In the genomic region with DNA sequence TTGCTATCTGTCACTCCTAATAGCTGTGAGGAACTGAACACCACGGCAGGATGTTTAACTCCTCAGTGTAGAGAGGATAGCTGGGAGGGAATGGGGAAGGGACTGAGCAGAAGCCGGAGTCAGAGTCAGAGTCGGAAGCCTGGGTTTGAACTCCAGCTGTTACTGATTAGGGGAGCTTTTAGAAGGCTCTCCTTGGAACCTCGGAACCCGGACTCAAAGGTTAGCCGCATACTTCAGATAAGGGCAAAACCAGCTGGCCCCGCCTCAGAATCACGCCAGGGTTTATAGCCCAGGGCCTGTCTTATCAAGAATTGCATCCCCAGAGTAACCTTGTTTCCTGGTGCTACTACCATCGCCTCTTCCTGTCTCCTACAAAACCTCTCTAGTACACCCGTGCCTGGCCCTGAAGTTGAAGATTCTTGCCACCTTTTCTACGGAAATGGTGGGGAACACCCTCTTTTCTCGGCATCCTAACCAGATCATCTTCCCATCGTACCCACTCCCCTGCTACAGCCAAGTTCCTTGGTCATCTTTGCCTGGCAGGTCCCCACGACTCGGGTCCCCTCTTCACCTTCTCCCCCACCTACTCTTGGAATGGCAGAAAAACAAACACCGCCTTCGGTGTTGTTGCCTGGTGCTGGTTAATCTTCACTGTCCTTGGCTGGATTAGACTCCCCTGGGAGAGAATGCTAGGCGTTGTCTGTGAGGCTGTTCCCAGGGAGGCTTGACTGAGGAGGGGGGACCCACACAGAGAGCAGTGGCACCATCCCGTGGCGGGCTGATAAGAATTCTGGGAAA, we compare ENCODE assay signal across 9 mouse cellular contexts. TPM values are rescaled to one million over a fixed set of nuclear protein-coding genes. Genes with fewer than 3 reads are reported as not detected.
DNase-seq lines count a peak whose midpoint lies in the region; ATAC-seq and TF ChIP-seq lines count a peak whose summit lies in the region.
"Had no signal": no experiment of that assay in that cellular context is flagged by ENCODE, and none has a peak within 500 bp of the region (broad histone marks: within the 10 kb centered on the region; RNA-seq: fewer than 3 reads in every experiment).

No protein-coding gene starts in this region.

- TF ChIP-seq EP300 in MEL (IDR thresholded peaks at IDR 0.05; ENCODE audit: low read depth in 1 of 2, low read length in 2 of 2), result no peak
- no peak for TF ChIP-seq EP300 in liver, embryonic 14.5 days (IDR thresholded peaks at IDR 0.05; ENCODE audit: low read depth)

- TF ChIP-seq RAD21 in MEL (IDR thresholded peaks at IDR 0.05; ENCODE audit: low read depth, low read length), result no peak

- peaks cover 2 to 7% of the 10 kb centered on the region in 2 experiments; a peak in 3 of 4 replicates for H3K27me3 ChIP-seq in MEL (ENCODE audit: control insufficient read depth in 1 of 2, insufficient read depth in 2 of 2, low read length in 2 of 2)
- H3K27me3 ChIP-seq in hindbrain, embryonic 11.5 days (ENCODE audit: control insufficient read depth, insufficient read depth, low read length), result 0 out of 2 replicates have a peak, but pooled peaks cover 2% of the 10 kb centered on the region
- no peaks in the 10 kb centered on the region for H3K27me3 ChIP-seq in liver, embryonic 14.5 days (ENCODE audit: control insufficient read depth, insufficient read depth, low read length)
- no peaks in the 10 kb centered on the region for H3K27me3 ChIP-seq in stomach, embryonic 15.5 days (replicated peaks)

- H3K36me3 ChIP-seq in MEL (ENCODE audit: control insufficient read depth in 1 of 2, insufficient read depth in 2 of 2, low read length in 2 of 2), result no peaks in the 10 kb centered on the region
- H3K36me3 ChIP-seq in hindbrain, embryonic 11.5 days (ENCODE audit: control insufficient read depth, insufficient read depth, low read length), result no peaks in the 10 kb centered on the region
- no peaks in the 10 kb centered on the region for H3K36me3 ChIP-seq in liver, embryonic 14.5 days (replicated peaks; ENCODE audit: control insufficient read depth, insufficient read depth, low read depth)
- no peaks in the 10 kb centered on the region for H3K36me3 ChIP-seq in stomach, embryonic 15.5 days

- 26% methylated on average over 20 of the region's 20 CpGs for WGBS in hindbrain, embryonic 11.5 days
- 11% methylated on average over 20 of the region's 20 CpGs for whole genome bisulfite sequencing in liver, embryonic 14.5 days (ENCODE audit: insufficient replicate concordance)
- 14% methylated on average over 20 of the region's 20 CpGs for WGBS in stomach, embryonic 15.5 days

- H3K4me1 ChIP-seq in MEL (ENCODE audit: control insufficient read depth in 1 of 2, insufficient read depth in 2 of 2, low read length in 2 of 2), result no peaks in the 10 kb centered on the region
- H3K4me1 ChIP-seq in hindbrain, embryonic 11.5 days (replicated peaks; ENCODE audit: control insufficient read depth, insufficient read depth, low read length), result no peaks in the 10 kb centered on the region
- H3K4me1 ChIP-seq in liver, embryonic 14.5 days (replicated peaks; ENCODE audit: control insufficient read depth in 2 of 2, insufficient read depth in 2 of 2, low read length in 1 of 2), result peaks cover 0 to 9% of the 10 kb centered on the region in 2 experiments; a peak in 2 of 4 replicates
- peaks cover 8% of the 10 kb centered on the region; the same call in 1 of the 2 replicates for H3K4me1 ChIP-seq in stomach, embryonic 15.5 days

- DNase-seq in MEL (ENCODE audit: low read depth, low spot score), result peak; percentile 37
- DNase-seq in hindbrain, embryonic 11.5 days (ENCODE audit: low spot score), result peak; percentile 19
- DNase-seq in liver, embryonic 14.5 days (ENCODE audit: low read depth in 3 of 3, low spot score in 3 of 3), result no peak
- no peak for DNase-seq in frontal cortex, postnatal 10 days (ENCODE audit: low spot score in 2 of 2)
- DNase-seq in spleen, postnatal 4 days (ENCODE audit: low spot score in 2 of 2), result no peak
- DNase-seq in left cerebral cortex, adult 18-20 months (ENCODE audit: low spot score in 2 of 2), result no peak

- no peak for TF ChIP-seq CTCF in MEL (IDR thresholded peaks at IDR 0.05 in 2 of 3, conservative IDR thresholded peaks at IDR 0.05 in 1 of 3; ENCODE audit: control insufficient read depth in 1 of 3, insufficient read depth in 1 of 3, low read depth in 2 of 3, low read length in 3 of 3, poor library complexity in 1 of 3, severe bottlenecking in 1 of 3)
- no peak for TF ChIP-seq CTCF in liver, embryonic 14.5 days (IDR thresholded peaks at IDR 0.05; ENCODE audit: low read depth)

- no peak overlapping the region for H3K27ac ChIP-seq in MEL (ENCODE audit: control insufficient read depth, low read depth, low read length)
- H3K27ac ChIP-seq in hindbrain, embryonic 11.5 days (ENCODE audit: low read depth, low read length), result no peak overlapping the region
- H3K27ac ChIP-seq in liver, embryonic 14.5 days, result no peak overlapping the region
- peak overlapping the region; percentile 58; the same call in 1 of the 2 replicates for H3K27ac ChIP-seq in stomach, embryonic 15.5 days

- ATAC-seq in common myeloid progenitor, adult 5-6 weeks (replicated peaks; ENCODE audit: low read depth, poor library complexity, severe bottlenecking), result peak; percentile 80
- 0 out of 2 replicates have a peak, but pooled peaks have one; percentile 45 for ATAC-seq in hindbrain, embryonic 11.5 days (ENCODE audit: low FRiP score)
- ATAC-seq in liver, embryonic 14.5 days (ENCODE audit: insufficient read depth), result no peak
- peak; percentile 74; the same call in 1 of the 2 replicates for ATAC-seq in stomach, embryonic 15.5 days (ENCODE audit: insufficient read depth, low FRiP score, low read depth)

- no peak overlapping the region for H3K4me3 ChIP-seq in MEL (ENCODE audit: control insufficient read depth in 1 of 2, insufficient read depth in 1 of 2, low read depth in 2 of 2, low read length in 2 of 2)
- no peak overlapping the region for H3K4me3 ChIP-seq in hindbrain, embryonic 11.5 days (ENCODE audit: low read depth, low read length)
- no peak overlapping the region for H3K4me3 ChIP-seq in liver, embryonic 14.5 days (ENCODE audit: insufficient read depth in 1 of 2, low read depth in 2 of 2, low read length in 2 of 2)
- H3K4me3 ChIP-seq in stomach, embryonic 15.5 days (replicated peaks), result no peak overlapping the region
- H3K4me3 ChIP-seq: myocyte had no signal

- H3K4me2 ChIP-seq in hindbrain, embryonic 11.5 days (replicated peaks; ENCODE audit: low read depth, low read length), result no peak overlapping the region
- H3K4me2 ChIP-seq in liver, embryonic 14.5 days (ENCODE audit: low read depth), result peak overlapping the region; percentile 6; the same call in 1 of the 2 replicates
- peak overlapping the region; percentile 0; the same call in 1 of the 2 replicates for H3K4me2 ChIP-seq in stomach, embryonic 15.5 days

- TF ChIP-seq POLR2A in MEL (IDR thresholded peaks at IDR 0.05; ENCODE audit: control insufficient read depth in 1 of 2, insufficient read depth in 1 of 2, low read depth in 1 of 2, low read length in 2 of 2, poor library complexity in 1 of 2), result no peak

- no peaks in the 10 kb centered on the region for H3K9me3 ChIP-seq in MEL (replicated peaks; ENCODE audit: insufficient read depth, low read length)
- no peaks in the 10 kb centered on the region for H3K9me3 ChIP-seq in hindbrain, embryonic 11.5 days (ENCODE audit: control insufficient read depth, low read length)
- H3K9me3 ChIP-seq in liver, embryonic 14.5 days (ENCODE audit: control insufficient read depth, low read length), result no peaks in the 10 kb centered on the region
- no peaks in the 10 kb centered on the region for H3K9me3 ChIP-seq in stomach, embryonic 15.5 days

- H3K79me2 ChIP-seq in MEL (ENCODE audit: control insufficient read depth, insufficient read depth, low read length, poor library complexity), result no peaks in the 10 kb centered on the region

- H3K9ac ChIP-seq in MEL (ENCODE audit: control insufficient read depth, low read depth, low read length, poor library complexity, severe bottlenecking), result no peak overlapping the region
- H3K9ac ChIP-seq in hindbrain, embryonic 11.5 days (ENCODE audit: low read depth, low read length), result peak overlapping the region; percentile 3; the same call in 1 of the 2 replicates
- H3K9ac ChIP-seq in liver, embryonic 14.5 days (replicated peaks), result no peak overlapping the region
- H3K9ac ChIP-seq in stomach, embryonic 15.5 days, result no peak overlapping the region

RNA-seq across cellular contexts. Expression of a gene that starts 9.9 kb away (rescaled TPM):
- not detected in 2 replicates for total RNA-seq in MEL (2012; rRNA removed)
- polyA plus RNA-seq in MEL (2012; ENCODE audit: insufficient read depth in 1 of 2, insufficient read length in 2 of 2, low read depth in 1 of 2, low replicate concordance in 2 of 2, missing spikeins in 1 of 2), result not detected
- total RNA-seq in common myeloid progenitor, adult 5-6 weeks (2017), result not detected in 2 replicates
- polyA plus RNA-seq in hindbrain, embryonic 11.5 days (2014; fragmentation: Nextera tagmentation; extraction: Ambion mirVana), result 0.77 and 2.1 TPM in 2 replicates
- polyA plus RNA-seq in liver, embryonic 14.5 days (2012; rRNA removed), result 4.8 and 6.3 TPM in 2 replicates
- 6.4 and 6.9 TPM in 2 replicates for polyA plus RNA-seq in liver, embryonic 14.5 days (2014; fragmentation: Nextera tagmentation; extraction: Ambion mirVana)
- 30.4 and 33.8 TPM in 2 replicates for polyA plus RNA-seq in stomach, embryonic 15.5 days (2015; fragmentation: Nextera tagmentation; extraction: Ambion mirVana)
- not detected for total RNA-seq in left cerebral cortex, adult 18-20 months (2021)
- polyA plus RNA-seq: myocyte had no signal

RNA-seq across cellular contexts. Expression of a gene that starts 26.9 kb away (rescaled TPM):
- total RNA-seq in MEL (2012; rRNA removed), result 1.5 and 1.8 TPM in 2 replicates
- 1 to 10 TPM in 1 of 2 experiments, not detected in 1; 3.2 TPM for polyA plus RNA-seq in MEL (2012; ENCODE audit: insufficient read depth in 1 of 2, insufficient read length in 2 of 2, low read depth in 1 of 2, low replicate concordance in 2 of 2, missing spikeins in 1 of 2)
- 0.14 TPM in 1 of 2 replicates, not detected in the other for total RNA-seq in common myeloid progenitor, adult 5-6 weeks (2017)
- polyA plus RNA-seq in hindbrain, embryonic 11.5 days (2014; fragmentation: Nextera tagmentation; extraction: Ambion mirVana), result 0.40 and 0.46 TPM in 2 replicates
- polyA plus RNA-seq in liver, embryonic 14.5 days (2012; rRNA removed), result 1.2 and 1.3 TPM in 2 replicates
- 1.0 and 1.5 TPM in 2 replicates for polyA plus RNA-seq in liver, embryonic 14.5 days (2014; fragmentation: Nextera tagmentation; extraction: Ambion mirVana)
- 8.7 and 10.1 TPM in 2 replicates for polyA plus RNA-seq in stomach, embryonic 15.5 days (2015; fragmentation: Nextera tagmentation; extraction: Ambion mirVana)
- 1 to 10 TPM; 5.0 to 5.3 TPM for total RNA-seq in left cerebral cortex, adult 18-20 months (2021)
- polyA plus RNA-seq: myocyte had no signal

RNA-seq across cellular contexts. Expression of a gene that starts 27.0 kb away (rescaled TPM):
- total RNA-seq in MEL (2012; rRNA removed), result not detected in 2 replicates
- polyA plus RNA-seq in MEL (2012; ENCODE audit: insufficient read depth in 1 of 2, insufficient read length in 2 of 2, low read depth in 1 of 2, low replicate concordance in 2 of 2, missing spikeins in 1 of 2), result under 1 TPM in 1 of 2 experiments, not detected in 1; 0.03 TPM
- 7.5 and 8.0 TPM in 2 replicates for total RNA-seq in common myeloid progenitor, adult 5-6 weeks (2017)
- polyA plus RNA-seq in hindbrain, embryonic 11.5 days (2014; fragmentation: Nextera tagmentation; extraction: Ambion mirVana), result 8.8 and 12.2 TPM in 2 replicates
- polyA plus RNA-seq in liver, embryonic 14.5 days (2012; rRNA removed), result 5.0 and 5.3 TPM in 2 replicates
- 3.5 and 3.9 TPM in 2 replicates for polyA plus RNA-seq in liver, embryonic 14.5 days (2014; fragmentation: Nextera tagmentation; extraction: Ambion mirVana)
- polyA plus RNA-seq in stomach, embryonic 15.5 days (2015; fragmentation: Nextera tagmentation; extraction: Ambion mirVana), result 20.6 and 22.9 TPM in 2 replicates
- total RNA-seq in left cerebral cortex, adult 18-20 months (2021), result 1 to 10 TPM; 7.3 to 7.7 TPM
- polyA plus RNA-seq: myocyte had no signal

RNA-seq across cellular contexts. Expression of a gene that starts 59.6 kb away (rescaled TPM):
- total RNA-seq in MEL (2012; rRNA removed), result 0.04 TPM in 1 of 2 replicates, not detected in the other
- under 1 TPM in 1 of 2 experiments, not detected in 1; 0.04 TPM for polyA plus RNA-seq in MEL (2012; ENCODE audit: insufficient read depth in 1 of 2, insufficient read length in 2 of 2, low read depth in 1 of 2, low replicate concordance in 2 of 2, missing spikeins in 1 of 2)
- 5.8 and 7.3 TPM in 2 replicates for total RNA-seq in common myeloid progenitor, adult 5-6 weeks (2017)
- polyA plus RNA-seq in hindbrain, embryonic 11.5 days (2014; fragmentation: Nextera tagmentation; extraction: Ambion mirVana), result 1.3 and 1.5 TPM in 2 replicates
- 5.6 and 5.7 TPM in 2 replicates for polyA plus RNA-seq in liver, embryonic 14.5 days (2012; rRNA removed)
- 6.3 and 9.0 TPM in 2 replicates for polyA plus RNA-seq in liver, embryonic 14.5 days (2014; fragmentation: Nextera tagmentation; extraction: Ambion mirVana)
- polyA plus RNA-seq in stomach, embryonic 15.5 days (2015; fragmentation: Nextera tagmentation; extraction: Ambion mirVana), result 0.28 and 0.45 TPM in 2 replicates
- under 1 TPM; 0.51 to 0.91 TPM for total RNA-seq in left cerebral cortex, adult 18-20 months (2021)
- polyA plus RNA-seq: myocyte had no signal

Comparison
In these comparisons a context has a peak if more than half of its experiments do, and no peak if none do; other contexts are left out.
1. DNase-seq: peak in MEL (single experiment) and hindbrain, embryonic 11.5 days (single experiment); none in liver, embryonic 14.5 days (0 of 3), frontal cortex, postnatal 10 days (0 of 2), spleen, postnatal 4 days (0 of 2) and left cerebral cortex, adult 18-20 months (0 of 2).